Mouse (Mus musculus): ENCODE results near the gene Bicral.

- no peak for TF ChIP-seq CTCF (IDR thresholded peaks at IDR 0.05; ENCODE audit: extremely low read depth, insufficient read depth, insufficient read length, insufficient replicate concordance)
- no peak for TF ChIP-seq POLR2A (IDR thresholded peaks at IDR 0.05; ENCODE audit: low read depth, low read length)
Measured at GRCm38 (mm10) chr17:46772038-46772403, 86.3 kb downstream of the Bicral start.
